Mouse (Mus musculus) frontal cortex, adult (tissue): ENCODE measurements around the gene Casc3.

ENCODE experiments used
- ATAC-seq: cut with Nextera tagmentation; 2 replicates; pipeline ENCODE4 v1.9.2; 2017; ENCODE audit warnings: mild to moderate bottlenecking, moderate library complexity, mixed read lengths; ENCODE audit not compliant: low TSS enrichment

Gene Casc3

DNA sequence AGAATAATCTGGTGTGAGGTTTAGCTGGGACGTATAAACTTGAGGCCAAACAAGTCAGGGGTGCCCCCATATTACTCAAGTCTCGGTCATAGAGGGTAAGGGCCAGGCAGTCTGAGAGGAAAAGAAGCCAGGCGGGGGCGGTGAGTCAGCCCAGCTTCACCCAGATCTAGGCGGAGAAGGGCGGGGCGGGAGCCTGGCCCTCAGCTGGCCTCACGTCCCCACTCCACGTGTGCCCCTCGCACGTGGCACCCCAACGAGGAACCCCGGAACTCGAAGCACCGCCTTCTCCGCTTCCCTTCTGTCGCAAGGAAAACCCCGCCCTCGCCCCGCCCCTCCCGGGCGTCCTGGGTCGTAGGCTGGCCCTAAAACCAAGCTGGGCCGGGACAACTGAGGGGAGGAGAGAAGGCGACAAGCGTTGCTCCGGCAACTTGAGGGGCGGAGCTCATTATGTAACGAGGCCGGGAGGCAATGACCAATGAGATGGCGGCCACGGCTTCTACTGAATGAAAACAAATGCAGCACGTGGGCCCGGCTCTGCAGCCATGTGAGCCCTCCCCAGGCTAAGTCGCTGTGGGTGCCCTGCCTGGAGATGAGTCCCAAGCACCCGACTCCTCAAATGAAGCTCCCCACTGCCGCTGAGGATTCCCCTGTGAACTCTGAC is 30.9 kb upstream of the Casc3 start:
- peak; percentile 31 for ATAC-seq

DNA sequence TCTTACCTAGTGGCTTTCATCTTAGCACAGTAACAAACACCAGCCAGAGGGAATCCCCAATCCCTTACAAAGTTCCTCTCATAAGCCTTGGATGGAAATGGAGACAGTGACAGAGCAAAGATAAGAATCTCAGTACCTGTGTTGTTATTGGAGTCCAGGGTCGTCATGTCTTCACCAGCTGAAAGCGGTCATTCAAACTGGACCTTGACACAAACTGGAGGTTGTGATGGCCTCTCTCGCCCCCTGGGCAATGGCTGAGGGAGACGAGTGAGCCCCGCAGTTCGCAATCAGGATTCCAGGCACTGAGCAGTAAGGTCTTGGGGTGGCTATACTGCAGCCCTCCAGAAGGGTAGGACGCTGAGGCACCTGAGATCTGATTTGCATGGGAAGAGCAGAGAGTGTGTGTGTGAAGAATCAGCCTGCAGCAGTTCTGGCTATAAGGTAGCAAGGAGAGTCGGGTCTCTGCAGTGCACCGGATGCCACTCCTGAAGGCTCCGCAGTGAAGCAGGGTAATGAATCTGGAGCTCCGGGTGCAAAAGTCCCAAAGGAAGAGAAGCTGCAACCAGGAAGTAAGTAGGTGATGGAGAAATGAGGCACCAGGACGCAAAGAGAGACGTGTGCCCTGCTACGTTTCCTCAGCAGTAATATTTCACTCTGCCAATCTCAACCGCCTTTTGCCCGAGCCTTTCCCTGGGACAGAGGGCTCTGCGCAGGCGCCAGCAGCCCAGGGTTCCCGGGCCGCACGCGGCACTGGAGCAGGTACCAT is 29.9 kb upstream of the Casc3 start, which contains the start of gene Nr1d1:
Gene Nr1d1 (minus strand): TSS at position 752 of the 766 bp plus-strand sequence.
- peak; percentile 27 for ATAC-seq

DNA sequence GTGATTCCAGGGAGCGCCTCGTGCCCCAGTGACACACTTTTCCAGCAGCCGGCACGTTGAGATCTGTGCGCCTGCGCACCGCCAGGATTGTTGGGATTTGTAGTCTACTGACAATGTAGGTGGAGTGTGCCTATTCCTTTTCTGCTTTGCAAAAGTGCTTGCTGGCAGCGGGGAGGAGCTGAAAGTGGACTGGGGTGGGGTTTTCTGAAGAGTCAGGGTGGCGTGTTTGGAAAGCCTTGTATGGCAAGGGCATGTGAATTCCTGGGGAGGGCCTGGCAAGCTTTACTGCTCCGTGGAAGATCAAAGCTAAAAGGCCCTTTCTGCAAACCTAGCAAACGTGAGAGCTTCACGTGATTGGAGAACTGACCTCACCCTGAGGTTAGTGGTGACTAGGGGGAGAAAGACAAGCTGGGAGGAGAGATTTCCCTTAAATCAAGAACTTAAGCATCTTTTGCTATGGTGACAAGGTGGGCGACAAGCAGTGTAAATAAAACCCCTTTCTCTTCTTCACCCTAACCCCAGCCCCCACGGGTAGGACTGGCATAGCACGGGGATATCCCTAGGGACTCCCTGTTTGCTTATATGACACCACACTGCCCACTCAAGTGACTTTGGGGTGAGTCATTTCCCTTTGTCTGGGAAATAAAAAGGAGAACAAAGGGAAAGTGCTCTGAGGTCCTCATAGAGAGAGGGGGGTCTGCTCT is 29.2 kb upstream of the Casc3 start:
- peak; percentile 65 for ATAC-seq

DNA sequence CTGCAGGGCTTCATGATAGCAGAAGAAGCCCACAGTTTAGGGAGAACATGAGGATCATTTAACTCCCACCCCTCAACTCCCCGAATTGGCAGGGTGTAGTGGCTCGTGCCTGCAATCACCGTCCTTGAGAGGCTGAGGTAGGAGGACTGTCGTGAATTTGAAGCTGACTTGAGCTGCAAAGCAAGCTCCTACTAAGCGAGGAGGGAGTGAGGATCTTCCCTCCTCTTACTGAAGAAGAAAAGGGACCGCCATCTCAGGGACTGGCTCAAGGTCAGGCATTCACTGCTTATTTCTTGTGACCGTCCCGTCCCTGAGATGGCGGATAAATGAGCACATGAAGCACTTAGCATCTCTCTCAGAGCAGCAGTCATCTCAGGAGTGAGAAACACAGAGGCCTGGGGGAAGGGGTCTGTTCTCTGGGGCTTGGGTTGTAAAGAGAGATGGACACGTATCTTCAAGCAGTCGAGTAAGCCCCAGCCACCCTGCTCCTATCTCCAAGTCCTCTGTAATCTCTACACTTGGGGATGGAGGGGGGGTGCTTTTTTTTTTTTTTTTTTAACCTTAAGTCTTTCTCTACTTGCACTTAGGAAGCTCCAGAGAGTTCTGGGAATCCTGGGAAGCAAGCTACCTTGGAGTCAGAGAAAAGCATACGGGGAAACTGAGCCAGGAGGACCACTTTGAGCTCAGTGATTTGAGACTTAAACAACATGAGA is 28.5 kb upstream of the Casc3 start:
- ATAC-seq = no peak

DNA sequence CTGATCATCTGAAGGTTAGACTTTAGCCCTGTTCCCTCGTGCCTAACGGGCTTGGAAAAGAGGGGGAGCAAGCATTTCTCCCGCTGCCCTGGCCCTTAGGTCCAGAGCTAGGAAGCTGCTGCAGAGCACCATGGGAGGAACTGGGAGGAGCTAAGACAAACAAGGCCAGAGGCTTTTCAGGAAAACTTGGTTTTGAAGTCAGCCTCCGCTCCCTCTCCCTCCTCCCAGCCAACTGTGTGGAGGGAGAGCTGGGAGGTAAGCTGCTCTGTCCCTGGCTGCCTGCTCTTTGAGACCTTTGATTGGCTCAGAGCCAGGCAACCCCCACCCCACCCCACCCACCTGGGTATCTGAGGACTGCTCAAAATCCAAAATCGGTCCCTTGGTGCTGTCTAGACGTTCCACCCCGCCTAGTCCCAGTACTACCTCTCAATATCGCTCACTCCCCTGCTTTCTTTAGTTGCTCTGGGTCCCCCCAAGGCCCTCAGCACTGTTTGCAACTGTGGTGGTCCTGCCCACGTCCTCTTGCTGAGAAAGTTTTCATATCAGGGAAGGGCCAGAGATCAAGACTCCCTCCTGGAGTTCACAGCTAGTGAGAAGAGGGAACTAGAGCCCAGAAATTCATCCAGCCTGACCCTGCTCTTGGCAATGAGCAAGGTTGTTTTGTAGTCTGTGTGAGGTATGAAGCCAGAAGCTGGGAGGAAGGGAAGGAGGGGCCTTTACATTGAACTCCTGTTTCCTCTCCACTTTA is 27.7 kb upstream of the Casc3 start:
- ATAC-seq = no peak

DNA sequence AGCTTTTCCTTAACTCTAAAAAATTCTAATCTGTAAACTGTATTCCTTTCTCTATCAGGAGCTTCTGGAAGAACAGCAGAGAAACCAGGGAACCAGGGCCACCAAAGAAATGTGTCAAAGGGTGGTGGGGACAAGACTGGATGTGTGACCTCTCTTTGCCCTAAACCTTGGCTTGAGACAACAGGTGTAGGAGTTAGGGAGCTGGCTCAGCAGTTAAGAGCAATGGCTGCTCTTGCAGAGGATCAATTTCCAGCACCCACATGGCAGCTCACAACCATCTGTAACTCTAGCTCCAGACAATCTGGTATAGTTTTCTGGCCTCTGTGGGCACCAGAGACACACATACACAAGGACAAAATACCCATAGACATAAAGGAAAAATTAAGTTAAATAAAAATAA is 26.8 kb upstream of the Casc3 start:
- ATAC-seq = no peak

DNA sequence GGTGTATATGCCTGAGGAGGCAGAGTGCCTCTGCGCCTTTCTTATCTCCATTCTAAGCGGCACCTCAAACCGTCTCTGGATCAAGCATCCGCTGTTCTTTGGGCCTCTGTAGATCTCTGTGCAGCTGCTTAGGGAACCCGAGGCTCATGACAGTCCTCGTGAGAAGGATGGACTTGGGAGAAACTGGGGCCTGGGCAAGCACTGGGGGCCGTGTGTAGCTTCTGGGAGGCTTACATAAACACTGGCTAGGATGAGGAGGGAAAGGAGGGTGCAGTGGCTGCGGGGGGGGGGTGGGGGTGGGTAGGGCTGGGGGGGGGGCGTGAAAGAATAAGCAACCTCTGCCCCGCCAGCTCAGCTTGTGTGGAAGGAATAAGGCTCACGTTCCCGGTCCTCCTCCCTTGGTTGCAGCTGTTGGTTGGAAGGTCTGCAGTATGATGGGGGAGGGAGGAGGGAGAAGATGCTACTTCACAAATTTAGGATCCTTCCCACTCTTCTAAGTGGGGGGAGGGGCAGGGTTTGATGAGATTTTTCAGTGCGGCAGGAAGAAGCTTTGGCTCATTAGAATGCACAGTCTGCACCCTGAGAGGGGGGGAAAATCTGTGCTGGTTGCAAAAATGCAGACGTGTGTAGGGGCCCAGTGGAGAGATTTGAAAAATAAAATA is 22.7 kb upstream of the Casc3 start:
- peak; percentile 22 for ATAC-seq

DNA sequence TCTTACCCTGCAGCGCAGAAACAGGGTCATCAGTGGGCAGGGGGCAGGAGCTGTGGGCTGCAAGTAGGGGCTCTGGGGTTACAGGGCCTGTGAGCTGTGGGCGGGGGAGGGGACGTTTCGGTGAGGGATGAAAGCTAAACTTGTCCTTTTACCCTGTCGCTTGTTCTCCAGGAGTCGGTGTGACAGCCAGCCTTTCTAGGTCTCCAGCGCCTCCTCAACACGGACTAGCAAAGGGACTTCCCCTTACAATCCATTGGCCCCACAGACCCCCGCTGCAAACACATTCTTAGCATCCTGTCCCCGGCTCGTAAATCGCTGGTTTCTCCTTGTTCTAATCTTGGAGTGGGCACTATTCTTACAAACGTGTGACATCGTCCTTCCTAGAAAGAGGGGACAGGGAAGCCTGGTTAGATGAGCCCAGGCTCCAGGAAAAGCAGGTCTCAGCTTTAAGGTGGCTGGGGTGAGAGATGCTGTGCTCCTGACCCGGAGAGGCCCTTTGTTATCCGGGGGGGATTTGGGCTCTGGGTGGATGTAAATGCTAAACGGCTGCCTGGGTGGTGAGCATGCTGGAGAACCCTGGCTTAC is 22.0 kb upstream of the Casc3 start:
- ATAC-seq = 0 out of 2 replicates have a peak, but pooled peaks have one; percentile 1

DNA sequence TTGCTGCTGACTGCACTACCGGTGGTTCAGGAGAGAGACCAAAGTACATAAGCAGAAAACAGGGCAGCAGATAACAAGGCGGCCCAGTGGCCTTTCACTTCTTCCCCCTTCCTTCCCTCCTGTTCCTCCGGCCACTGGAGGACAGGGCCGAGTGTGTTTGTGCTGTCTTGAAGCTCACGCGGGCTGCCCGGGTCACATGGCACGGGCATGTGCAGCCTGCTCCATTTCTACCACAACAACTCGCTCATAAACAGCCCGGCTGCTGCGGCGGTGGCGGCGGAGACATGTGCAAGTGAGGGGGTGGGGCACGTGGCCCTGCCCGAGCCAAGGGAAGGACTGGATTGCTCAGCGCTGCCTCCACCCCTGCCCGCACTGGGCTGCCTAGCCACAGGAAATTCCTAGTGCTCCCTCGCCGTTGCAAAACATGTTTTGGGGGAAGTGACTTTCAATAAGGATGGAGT is 21.4 kb upstream of the Casc3 start:
- peak; percentile 39 for ATAC-seq

DNA sequence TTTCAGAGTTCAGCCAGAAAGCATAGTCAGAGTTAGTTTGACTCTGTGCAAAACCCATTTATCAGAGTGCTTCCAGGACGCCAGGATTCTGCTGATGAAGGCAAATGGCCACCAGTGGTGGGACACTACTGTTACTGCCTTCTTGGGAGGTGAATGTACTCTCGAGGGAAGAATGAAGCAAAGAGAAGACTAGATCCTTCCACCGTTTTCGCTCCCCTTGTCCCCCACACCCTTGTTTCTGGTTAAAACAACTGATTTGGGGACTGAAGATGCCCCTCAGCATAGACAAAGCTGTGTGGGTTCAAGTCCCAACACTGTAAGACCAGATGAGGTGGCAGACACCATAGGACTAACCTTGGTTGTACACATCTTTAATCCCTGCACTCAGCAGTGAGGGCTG is 20.6 kb upstream of the Casc3 start:
- ATAC-seq = no peak

DNA sequence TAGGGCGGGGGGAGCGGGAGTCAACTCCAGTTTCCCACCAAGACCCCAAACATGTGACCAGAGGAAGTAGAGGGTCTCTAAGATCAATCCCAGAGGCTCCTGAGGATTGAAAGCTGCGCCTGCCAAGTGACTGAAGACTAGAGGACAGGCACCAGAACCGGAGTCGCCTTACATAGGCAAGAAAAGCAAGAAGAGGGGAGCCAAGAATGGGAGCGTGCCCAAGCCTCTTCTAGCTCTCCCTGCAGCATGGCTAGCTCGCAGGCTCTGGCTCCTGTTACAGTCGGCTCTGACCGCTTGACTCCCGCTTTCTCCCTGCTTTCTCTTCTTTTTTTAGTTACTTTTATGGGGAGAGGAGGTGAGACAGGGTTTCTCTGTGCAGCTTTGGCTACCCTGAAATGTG is 19.5 kb upstream of the Casc3 start:
- ATAC-seq = no peak

DNA sequence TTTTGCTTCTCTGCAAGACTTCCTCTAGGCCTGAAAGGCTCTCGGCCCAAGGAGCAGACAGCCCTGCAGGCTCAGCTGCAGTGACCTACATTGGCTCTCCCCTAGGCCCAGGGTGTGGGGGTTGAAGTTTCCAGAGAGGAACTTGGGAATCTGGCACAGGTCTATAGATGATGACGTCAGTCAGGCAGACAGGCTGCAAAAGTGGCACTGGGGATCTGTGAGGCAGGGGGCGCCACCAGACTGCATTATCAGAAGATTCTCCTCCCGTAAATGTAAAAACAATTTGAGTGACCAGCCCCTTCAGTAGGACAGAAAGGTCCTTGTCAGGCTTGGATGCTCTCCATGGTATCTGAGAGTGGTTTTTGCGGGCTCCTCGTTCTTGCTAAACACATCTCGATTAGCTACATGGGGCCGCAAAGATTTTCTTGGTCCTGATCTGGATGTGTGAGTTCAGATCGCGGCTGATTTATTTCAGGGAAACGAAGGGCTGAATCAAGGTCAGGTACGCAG is 18.9 kb upstream of the Casc3 start:
- peak; percentile 32 for ATAC-seq

DNA sequence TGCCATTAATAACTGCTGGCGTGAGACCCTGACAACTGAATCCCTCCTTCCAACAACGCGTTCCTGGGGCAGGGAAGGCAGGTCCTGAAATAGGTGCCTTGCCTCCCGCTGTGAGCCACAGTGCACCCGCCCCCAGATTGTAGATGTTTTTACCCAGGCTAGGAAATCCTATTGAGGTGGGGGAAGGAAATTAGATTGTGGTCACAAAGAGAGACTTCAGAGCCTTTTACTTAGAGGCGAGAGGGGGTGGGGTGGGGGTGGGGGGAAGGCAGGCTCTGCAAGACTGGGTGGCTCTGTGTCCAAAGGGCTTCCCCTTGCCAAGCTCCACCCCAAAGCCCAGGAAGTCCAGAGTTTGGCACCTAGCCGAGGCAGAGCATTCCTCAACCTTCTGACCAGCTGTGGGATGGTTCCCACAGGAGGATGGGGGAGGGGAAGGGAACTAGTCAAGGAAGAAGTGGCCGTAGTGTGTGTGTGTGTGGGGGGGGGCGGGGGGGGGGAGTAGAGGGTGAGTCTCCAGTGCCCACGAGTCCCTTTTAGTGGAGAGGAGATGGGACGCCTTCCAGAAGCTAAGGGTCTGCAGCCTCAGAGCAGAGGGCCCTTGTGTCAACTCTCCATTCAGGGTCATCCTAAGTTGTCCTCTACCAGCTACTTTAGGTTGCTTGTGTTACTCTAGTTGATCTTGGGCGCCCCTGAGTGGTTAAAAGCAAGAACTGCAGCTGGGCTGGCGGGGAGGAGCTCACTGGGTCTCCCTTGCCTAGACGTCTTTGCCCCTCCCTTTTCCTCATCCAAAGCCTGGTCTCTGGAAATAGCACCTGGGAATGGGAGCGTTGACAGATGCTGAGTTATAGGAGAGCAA is 18.1 kb upstream of the Casc3 start:
- peak; percentile 21 for ATAC-seq

DNA sequence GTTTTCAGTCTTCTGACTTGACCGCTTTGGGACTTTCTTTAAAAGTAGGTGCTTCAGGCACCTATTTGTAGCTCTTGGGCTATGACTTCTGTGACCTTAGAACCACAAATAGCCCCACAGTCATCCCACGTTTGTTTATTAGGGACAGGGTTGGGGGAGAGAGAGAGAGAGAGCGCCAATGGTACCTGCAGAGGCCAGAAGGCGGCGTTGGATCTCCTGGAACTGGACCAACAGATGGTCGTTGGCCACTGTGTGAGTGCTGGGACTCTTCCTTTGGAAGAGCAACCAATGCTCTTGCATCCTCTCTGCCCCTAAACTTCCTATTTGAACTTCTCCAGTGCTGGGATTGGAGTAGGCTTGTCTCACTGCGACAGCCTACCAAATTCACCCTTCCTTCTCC is 17.5 kb upstream of the Casc3 start:
- ATAC-seq = no peak

DNA sequence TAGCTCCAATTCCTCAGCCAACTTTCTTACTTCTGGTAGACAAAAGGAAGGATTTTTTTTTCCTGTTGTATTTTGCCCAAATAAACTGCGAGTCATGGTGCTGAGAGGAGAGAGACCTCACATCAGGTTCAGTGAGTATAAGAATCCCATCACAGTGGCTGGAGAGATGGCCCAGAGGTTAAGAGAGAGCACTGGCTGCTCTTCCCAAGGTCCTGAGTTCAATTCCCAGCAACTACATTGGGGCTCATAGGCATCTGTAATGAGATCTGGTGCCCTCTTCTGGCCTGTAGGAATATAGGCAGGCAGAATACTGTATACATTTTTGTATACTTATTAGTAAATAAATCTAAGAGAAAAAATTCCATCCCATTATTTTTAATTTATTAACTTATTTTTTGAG is 17.0 kb upstream of the Casc3 start:
- no peak for ATAC-seq

DNA sequence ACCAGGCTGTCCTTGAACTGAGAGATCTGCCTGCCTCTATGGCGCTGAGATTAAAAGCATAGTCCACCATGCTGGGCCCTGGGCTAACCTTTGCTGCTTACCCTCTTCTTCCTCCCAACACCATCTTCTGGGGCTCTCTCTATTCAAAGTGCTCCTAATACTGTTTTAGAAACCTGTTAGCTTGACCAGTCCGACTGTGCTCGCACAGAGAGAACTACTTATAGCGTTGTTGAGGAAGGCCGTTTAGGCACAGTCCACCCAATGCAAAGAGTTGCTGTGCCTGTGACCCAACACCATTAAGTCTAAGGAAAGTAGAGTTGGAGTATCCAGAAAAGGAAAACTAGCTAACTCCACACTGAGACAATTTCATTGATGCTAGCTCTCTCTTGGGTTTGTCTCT is 16.6 kb upstream of the Casc3 start:
- no peak for ATAC-seq

DNA sequence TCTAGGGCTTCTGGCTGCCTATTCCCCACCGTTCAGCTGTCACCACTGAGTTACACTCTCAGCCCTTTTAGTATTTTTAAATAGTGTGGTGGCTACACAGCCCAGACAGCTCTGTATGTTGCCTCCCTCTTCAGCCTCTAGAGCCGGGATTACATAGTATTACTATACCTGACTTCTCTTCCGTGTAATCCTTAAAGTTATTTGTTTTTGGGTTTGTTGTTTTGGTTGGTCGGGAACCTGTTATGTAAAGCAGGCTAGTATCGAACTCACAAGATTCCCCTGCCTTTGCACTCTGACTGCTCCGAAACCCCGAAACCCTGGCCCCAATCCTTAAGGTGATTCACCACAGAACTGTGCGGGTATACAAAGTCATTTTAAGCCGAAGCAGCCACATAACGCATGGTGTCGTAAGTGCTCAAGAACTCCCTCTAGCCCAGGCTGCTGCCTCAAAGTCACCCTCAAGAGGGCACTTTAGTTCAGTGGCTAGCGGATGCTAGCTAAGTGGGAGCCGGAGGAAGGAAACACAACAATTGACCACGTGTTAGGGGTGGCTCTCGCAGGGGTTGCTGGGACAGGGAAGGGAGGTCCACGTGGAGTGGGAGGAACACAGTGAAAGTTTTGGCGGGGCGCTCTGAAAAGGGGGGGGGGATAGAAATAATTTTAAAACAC is 16.0 kb upstream of the Casc3 start:
- ATAC-seq = peak; percentile 71

DNA sequence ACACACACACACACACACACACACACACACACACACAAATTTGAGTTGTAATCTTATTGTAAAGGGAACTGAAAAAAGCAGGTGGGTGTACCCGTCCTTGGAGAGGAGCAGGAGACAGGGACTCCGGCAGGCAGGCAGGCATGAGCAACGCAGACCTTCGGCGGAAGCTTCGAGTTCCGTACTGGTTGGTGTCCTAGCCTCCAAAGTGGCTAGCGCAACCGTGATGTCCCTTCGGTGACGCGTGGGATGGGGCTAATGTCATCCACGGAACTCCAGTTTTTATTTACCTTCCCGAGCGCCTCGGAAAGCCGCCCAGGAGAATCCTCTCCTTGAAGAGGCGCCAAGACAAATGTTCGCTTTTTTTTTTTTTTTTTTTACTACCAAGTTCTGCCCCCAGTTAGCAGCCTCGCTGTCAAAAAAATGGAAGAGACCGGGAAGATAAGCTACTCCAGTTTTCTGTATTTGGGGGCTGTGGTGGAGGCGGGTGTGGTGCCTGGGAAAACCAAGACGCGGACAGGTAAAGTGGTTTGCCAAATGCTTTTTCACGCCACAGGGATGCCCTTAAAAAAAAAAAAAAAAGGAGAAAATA is 15.4 kb upstream of the Casc3 start:
- no peak for ATAC-seq
